Mouse (Mus musculus) heart, adult 2 months (tissue): Measurements from ENCODE around the gene Glycam1. TPM values are rescaled to one million over a fixed set of nuclear protein-coding genes. Genes with fewer than 3 reads are reported as not detected.

Experiments
- DNase-seq, 2 experiments: peaks; one replicate each; pipeline ENCODE4 v3.0.0; 2021
- H3K27ac ChIP-seq: fragments of 200-600 bp; 2 replicates; pipeline ENCODE4 v1.8.1; 2022
- H3K27me3 ChIP-seq: fragments of 200-500 bp; 2 replicates; pipeline ENCODE4 v1.6.1; 2012; ENCODE audit warnings: mild to moderate bottlenecking, low read length, inconsistent platforms, mixed read lengths; ENCODE audit not compliant: control insufficient read depth, insufficient read depth
- H3K36me3 ChIP-seq: fragments of 200-500 bp; 2 replicates; pipeline ENCODE4 v1.6.1; 2012; ENCODE audit warnings: low read length, inconsistent platforms; ENCODE audit not compliant: control insufficient read depth, insufficient read depth
- H3K4me1 ChIP-seq: fragments of 200-500 bp; 2 replicates; pipeline ENCODE4 v1.6.1; 2011; ENCODE audit warnings: low read length; ENCODE audit not compliant: control insufficient read depth, insufficient read depth
- H3K4me3 ChIP-seq: fragments of 200-600 bp; 2 replicates; pipeline ENCODE4 v1.8.1; 2022
- H3K79me2 ChIP-seq: fragments of 200-500 bp; replicated peaks from 2 replicates; pipeline ENCODE4 v1.6.1; 2012; ENCODE audit warnings: mild to moderate bottlenecking, inconsistent platforms, low read length, moderate library complexity, mixed read lengths; ENCODE audit not compliant: control insufficient read depth, insufficient read depth
- H3K9ac ChIP-seq: fragments of 200-500 bp; 2 replicates; pipeline ENCODE4 v1.6.1; 2012; ENCODE audit warnings: low read depth, mild to moderate bottlenecking, control low read depth, inconsistent platforms, low read length, mixed read lengths
- CTCF ChIP-seq: fragments of 200-600 bp; IDR thresholded peaks from 2 replicates; pipeline ENCODE4 v1.8.1; 2022; ENCODE audit warnings: antibody characterized with exemption, mild to moderate bottlenecking, moderate library complexity
- EP300 ChIP-seq: fragments of 200-500 bp; IDR thresholded peaks from 2 replicates; pipeline ENCODE4 v1.6.1; 2011; ENCODE audit warnings: low read depth, low read length, control low read depth; ENCODE audit not compliant: insufficient read depth
- POLR2A ChIP-seq: fragments of 200-500 bp; IDR thresholded peaks from 2 replicates; pipeline ENCODE4 v1.6.1; 2011; ENCODE audit warnings: mild to moderate bottlenecking, low read depth, low read length, control low read depth; ENCODE audit not compliant: insufficient read depth
- WGBS: fragments of 180-500 bp; shearing (Covaris S2); methylation state at CpG from one replicate; pipeline ENCODE4 v1.1.7; 2018; 5-methylcytosine and 5-hydroxymethylcytosine counted together
- intact Hi-C: fragments of 180-260 bp; cut with DNase I; formaldehyde crosslinking; loops from one replicate; pipeline ENCODE4 v1.15.1; 2025
- polyA plus RNA-seq: library from polyadenylated mRNA; depleted of rRNA; stranded (reverse); fragments of >200 nt; gene quantifications from 2 replicates; pipeline ENCODE4 v1.2.3, GENCODE M21; 2012; rRNA removed
- total RNA-seq, 2 experiments: library from RNA; stranded (reverse); gene quantifications; 2 replicates each; pipeline ENCODE4 v1.2.3; 2021

Gene Glycam1
- total and polyA plus RNA-seq, 3 experiments, result not detected

GRCm38 (mm10) chr15:103514914-103515313, 50.0 kb downstream of the Glycam1 start:
- Histone ChIP-seq H3K79me2 (no peaks in the 10 kb centered on the region), H3K9ac (no peak overlapping the region)

GRCm38 (mm10) chr15:103514119-103514518, 50.8 kb downstream of the Glycam1 start:
- H3K27ac ChIP-seq, result peak overlapping the region; percentile 63
- H3K9ac ChIP-seq, result no peak overlapping the region

More at GRCm38 (mm10) chr15:103514914-103515313, 50.0 kb downstream of the Glycam1 start:
- Histone ChIP-seq H3K4me3 (no peak overlapping the region), H3K27me3 (no peaks in the 10 kb centered on the region), H3K36me3 (no peaks in the 10 kb centered on the region), H3K4me1 (no peaks in the 10 kb centered on the region), H3K27ac (peak overlapping the region; percentile 47; the same call in 1 of the 2 replicates)
- WGBS, result 26% methylated on average over 3 of the region's 3 CpGs
- TF ChIP-seq EP300, result no peak
- no peak for TF ChIP-seq POLR2A
- no peak for TF ChIP-seq CTCF
- intact Hi-C loops, result no loop called here
- DNase-seq, result peak in 1 of 2 experiments; percentile 35

GRCm38 (mm10) chr15:103513621-103514031, 51.3 kb downstream of the Glycam1 start:
- no peak for DNase-seq
- H3K27ac ChIP-seq, result peak overlapping the region; percentile 31; the same call in 1 of the 2 replicates
- TF ChIP-seq POLR2A (no peak), CTCF (no peak), EP300 (no peak)
- no peaks in the 10 kb centered on the region for H3K79me2 ChIP-seq
- no peaks in the 10 kb centered on the region for H3K36me3 ChIP-seq
- no peak overlapping the region for H3K9ac ChIP-seq
- H3K27me3 ChIP-seq, result no peaks in the 10 kb centered on the region
- WGBS, result 19% methylated on average over 7 of the region's 7 CpGs
- H3K4me1 ChIP-seq, result no peaks in the 10 kb centered on the region
- intact Hi-C loops, result no loop called here
- H3K4me3 ChIP-seq, result no peak overlapping the region

More at GRCm38 (mm10) chr15:103514119-103514518, 50.8 kb downstream of the Glycam1 start:
- Histone ChIP-seq H3K27me3 (no peaks in the 10 kb centered on the region), H3K79me2 (no peaks in the 10 kb centered on the region), H3K4me1 (no peaks in the 10 kb centered on the region), H3K4me3 (0 out of 2 replicates have a peak overlapping the region, but pooled peaks have one; percentile 22), H3K36me3 (no peaks in the 10 kb centered on the region)
- 6% methylated on average over 10 of the region's 10 CpGs for WGBS
- TF ChIP-seq EP300 (no peak), CTCF (no peak), POLR2A (peak; percentile 51; the same call in 1 of the 2 replicates)
- peak; percentile 67 to 77 for DNase-seq
- intact Hi-C loops, result no loop called here

Other genes with a start within 250 kb of the Glycam1 start
- 10 to 100 TPM; 10.1 to 10.4 TPM for gene Zfp385a, start 225.0 kb downstream of the Glycam1 start, total RNA-seq
- 7.3 and 12.0 TPM in 2 replicates for gene Zfp385a, start 225.0 kb downstream of the Glycam1 start, polyA plus RNA-seq
- 10 to 100 TPM; 36.4 to 36.7 TPM for gene Itga5, start 198.3 kb downstream of the Glycam1 start, total RNA-seq
- gene Itga5, start 198.3 kb downstream of the Glycam1 start, polyA plus RNA-seq, result 38.6 and 44.6 TPM in 2 replicates
- not detected for gene Gtsf1, start 134.6 kb downstream of the Glycam1 start, total RNA-seq
- gene Gtsf1, start 134.6 kb downstream of the Glycam1 start, polyA plus RNA-seq, result 0.51 and 0.64 TPM in 2 replicates
- gene Gtsf2, start 116.6 kb downstream of the Glycam1 start, total RNA-seq, result not detected
- gene Gtsf2, start 116.6 kb downstream of the Glycam1 start, polyA plus RNA-seq, result not detected in 2 replicates
- gene Nckap1l, start 111.3 kb downstream of the Glycam1 start, total RNA-seq, result 1 to 10 TPM; 3.6 to 4.2 TPM
- gene Nckap1l, start 111.3 kb downstream of the Glycam1 start, polyA plus RNA-seq, result 4.0 and 4.3 TPM in 2 replicates
- gene Pde1b, start 62.0 kb downstream of the Glycam1 start, total RNA-seq, result 1 to 10 TPM in 1 of 2 experiments, under 1 TPM in 1; 0.99 to 1.0 TPM
- gene Pde1b, start 62.0 kb downstream of the Glycam1 start, polyA plus RNA-seq, result 2.2 and 2.8 TPM in 2 replicates
- gene Ppp1r1a, start 27.1 kb downstream of the Glycam1 start, total RNA-seq, result 10 to 100 TPM in 1 of 2 experiments, 1 to 10 TPM in 1; 9.0 to 11.6 TPM
- 3.2 and 5.7 TPM in 2 replicates for gene Ppp1r1a, start 27.1 kb downstream of the Glycam1 start, polyA plus RNA-seq
- under 1 TPM; 0.41 to 0.44 TPM for gene Mucl1, start 190.4 kb upstream of the Glycam1 start, total RNA-seq
- gene Mucl1, start 190.4 kb upstream of the Glycam1 start, polyA plus RNA-seq, result not detected in 2 replicates